Mouse (Mus musculus) intestine, embryonic 14.5 days (tissue): ENCODE results near the gene Eif2ak4. TPM values are rescaled to one million over a fixed set of nuclear protein-coding genes. Genes with fewer than 3 reads are reported as not detected.

Experiments used
- ATAC-seq: fragments of 200-750 bp; cut with Nextera tagmentation; replicated peaks from 2 replicates; pipeline ENCODE4 v1.8.0; 2017; ENCODE audit warnings: low read depth, moderate number of reproducible peaks, moderate TSS enrichment, moderate library complexity; ENCODE audit not compliant: low FRiP score, low TSS enrichment
- DNase-seq: peaks from one replicate; pipeline ENCODE4 v3.0.0-alpha.2; 2018; ENCODE audit warnings: low spot score
- H3K27ac ChIP-seq: fragments of 300-500 bp; sonication (generic); 2 replicates; pipeline ENCODE4 v1.5.1; 2014; ENCODE audit warnings: low read depth, mild to moderate bottlenecking, control low read depth
- H3K27me3 ChIP-seq: fragments of 300-500 bp; sonication (generic); replicated peaks from 2 replicates; pipeline ENCODE4 v1.6.1; 2014; ENCODE audit warnings: low read length, control low read depth; ENCODE audit not compliant: control insufficient read depth, insufficient read depth
- H3K36me3 ChIP-seq: fragments of 300-500 bp; sonication (generic); 2 replicates; pipeline ENCODE4 v1.6.1; 2014; ENCODE audit warnings: low read length, control low read depth; ENCODE audit not compliant: control insufficient read depth, insufficient read depth
- H3K4me1 ChIP-seq: fragments of 300-500 bp; sonication (generic); replicated peaks from 2 replicates; pipeline ENCODE4 v1.6.1; 2014; ENCODE audit warnings: low read length, control low read depth, mixed read lengths; ENCODE audit not compliant: control insufficient read depth, insufficient read depth
- H3K4me2 ChIP-seq: fragments of 300-500 bp; sonication (generic); 2 replicates; pipeline ENCODE4 v1.6.1; 2014; ENCODE audit warnings: low read length
- H3K4me3 ChIP-seq: fragments of 300-500 bp; sonication (generic); 2 replicates; pipeline ENCODE4 v1.5.1; 2014; ENCODE audit warnings: low read depth, low read length, control low read depth, mixed read lengths
- H3K9ac ChIP-seq: fragments of 300-500 bp; sonication (generic); 2 replicates; pipeline ENCODE4 v1.6.1; 2014; ENCODE audit warnings: mild to moderate bottlenecking, low read length
- H3K9me3 ChIP-seq: fragments of 300-500 bp; sonication (generic); 2 replicates; pipeline ENCODE4 v1.6.1; 2016; ENCODE audit warnings: low read length, control low read depth; ENCODE audit not compliant: control insufficient read depth
- WGBS: fragments of 180-500 bp; shearing (Covaris S2); extraction: QIAGEN DNeasy Blood & Tissue Kit; methylation state at CpG from one replicate; pipeline ENCODE4 v1.1.7; 2014; 5-methylcytosine and 5-hydroxymethylcytosine counted together
- polyA plus RNA-seq: library from polyadenylated mRNA; unstranded; fragments of >200 nt; fragmentation: Nextera tagmentation; extraction: Ambion mirVana; gene quantifications from 2 replicates; pipeline ENCODE4 v1.2.1, GENCODE M21; 2014

Eif2ak4 gene
- polyA plus RNA-seq, 1 experiment from 2014 or later: 14.0 TPM

DNA sequence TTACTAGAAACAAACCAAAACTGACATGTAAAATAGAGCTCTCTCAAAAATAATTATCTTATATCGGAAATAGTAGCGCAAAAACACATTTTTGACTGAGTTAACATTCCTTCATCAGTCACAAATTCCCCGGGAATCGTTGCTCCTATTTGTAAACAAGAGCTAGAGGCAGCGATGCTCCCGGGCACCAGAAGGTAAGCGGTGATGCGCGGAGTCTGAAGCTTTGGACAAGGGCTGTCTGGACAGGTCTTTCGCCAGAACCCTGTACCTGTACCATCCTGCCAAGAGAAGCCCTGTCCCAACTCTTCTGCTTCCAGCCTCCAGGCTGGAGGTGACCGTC lies 15.9 kb upstream of the Eif2ak4 start:
- Histone ChIP-seq H3K4me2 (peak overlapping the region; percentile 100), H3K27ac (no peak overlapping the region), H3K4me3 (peak overlapping the region; percentile 46), H3K9me3 (no peaks in the 10 kb centered on the region), H3K27me3 (peaks cover 33% of the 10 kb centered on the region), H3K36me3 (no peaks in the 10 kb centered on the region), H3K4me1 (no peaks in the 10 kb centered on the region; the same call in none of the 2 replicates), H3K9ac (no peak overlapping the region)
- DNase-seq: no peak
- peak; percentile 30; the same call in 1 of the 2 replicates for ATAC-seq
- WGBS: 5% methylated on average over 11 of the region's 11 CpGs

- Histone ChIP-seq H3K4me1 (no peaks in the 10 kb centered on the region; the same call in none of the 2 replicates), H3K4me2 (peak within 1 kb of the TSS; percentile 100), H3K27ac (no peak within 1 kb of the TSS), H3K36me3 (no peaks in the 10 kb centered on the region), H3K9ac (peak within 1 kb of the TSS; percentile 47), H3K27me3 (peaks cover 33% of the 10 kb centered on the region), H3K9me3 (no peaks in the 10 kb centered on the region), H3K4me3 (peak within 1 kb of the TSS; percentile 46)
- peak; percentile 79 for DNase-seq
- peak; percentile 79 for ATAC-seq
- under 1% methylated on average over 57 of the region's 59 CpGs for WGBS
These were observed 15.4 kb upstream of the Eif2ak4 start, which contains the start of gene Gpr176 for GRCm38 (mm10) chr2:118372901-118373571. Gpr176 (minus strand) TSS chr2:118373419.

DNA sequence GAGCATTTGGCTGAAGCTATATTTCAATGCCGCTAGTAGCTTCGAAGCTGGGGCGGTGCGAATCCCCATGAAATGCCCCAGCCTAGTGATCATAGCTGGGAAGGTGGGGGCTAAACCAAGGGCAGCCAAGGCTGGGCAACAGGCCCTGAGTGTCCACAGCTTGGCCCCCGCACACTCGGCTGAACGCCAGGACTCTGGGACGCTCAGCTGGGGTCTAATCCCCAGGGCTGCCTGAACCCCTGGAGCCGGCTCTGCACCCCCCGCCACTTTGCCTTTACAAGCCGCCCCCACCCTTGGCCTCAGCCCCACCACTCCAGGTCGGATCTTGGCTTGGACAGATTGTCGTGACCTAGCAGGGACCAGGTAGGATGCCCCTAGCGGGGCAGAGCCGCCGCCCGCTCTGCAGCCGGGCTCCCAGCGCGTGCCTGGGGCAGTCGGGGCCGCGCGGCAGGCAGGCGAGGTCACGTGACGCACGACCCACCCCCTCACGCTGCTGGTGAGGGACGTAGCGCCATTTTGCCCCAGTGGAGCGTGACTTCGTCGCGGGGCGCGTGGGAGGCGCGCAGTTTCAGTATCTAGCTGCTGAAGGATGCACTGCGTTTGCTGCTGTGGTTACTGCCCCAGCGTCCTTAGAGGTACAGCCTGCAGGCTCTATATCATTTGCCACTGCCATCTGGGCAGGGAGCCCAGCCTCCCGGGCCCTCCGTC lies 14.7 kb upstream of the Eif2ak4 start:
- WGBS: 3% methylated on average over 43 of the region's 43 CpGs
- Histone ChIP-seq H3K4me1 (no peaks in the 10 kb centered on the region; the same call in none of the 2 replicates), H3K4me2 (peak overlapping the region; percentile 100), H3K27me3 (peaks cover 33% of the 10 kb centered on the region), H3K4me3 (peak overlapping the region; percentile 46), H3K27ac (no peak overlapping the region), H3K9ac (peak overlapping the region; percentile 47), H3K36me3 (no peaks in the 10 kb centered on the region), H3K9me3 (no peaks in the 10 kb centered on the region)
- ATAC-seq: peak; percentile 89
- DNase-seq: peak; percentile 89

GRCm38 (mm10) chr2:118375522-118375921 lies 12.9 kb upstream of the Eif2ak4 start:
- Histone ChIP-seq H3K4me1 (no peaks in the 10 kb centered on the region; the same call in none of the 2 replicates), H3K4me3 (no peak overlapping the region), H3K4me2 (no peak overlapping the region), H3K27me3 (peaks cover 31% of the 10 kb centered on the region), H3K9ac (no peak overlapping the region), H3K9me3 (no peaks in the 10 kb centered on the region), H3K36me3 (no peaks in the 10 kb centered on the region), H3K27ac (no peak overlapping the region)
- DNase-seq: peak; percentile 18
- WGBS: 81% methylated on average over 1 of the region's 1 CpGs
- no peak for ATAC-seq

DNA sequence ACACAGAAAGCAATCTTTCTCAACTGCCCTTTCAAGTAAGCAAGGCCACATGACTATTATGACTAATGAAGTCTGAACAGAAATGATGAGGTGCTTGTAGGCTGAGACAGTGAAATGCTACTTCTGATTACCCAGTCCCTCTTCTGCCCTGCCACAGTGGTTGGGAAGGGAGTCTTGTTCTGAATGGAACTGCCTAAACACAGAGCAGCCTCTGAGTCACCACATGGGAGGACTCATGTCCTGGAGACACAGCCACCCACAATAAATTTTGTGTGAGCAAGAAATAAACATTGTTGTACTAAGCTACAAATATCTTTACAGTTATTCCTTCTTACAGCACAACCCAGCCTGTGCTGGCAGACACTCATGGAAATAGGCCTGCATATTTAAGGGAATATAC lies 12.5 kb upstream of the Eif2ak4 start:
- Histone ChIP-seq H3K9me3 (no peaks in the 10 kb centered on the region), H3K4me3 (no peak overlapping the region), H3K27me3 (peaks cover 27% of the 10 kb centered on the region)

GRCm38 (mm10) chr2:118379756-118380155 lies 8.7 kb upstream of the Eif2ak4 start:
- Histone ChIP-seq H3K4me3 (no peak overlapping the region), H3K4me2 (no peak overlapping the region), H3K4me1 (no peaks in the 10 kb centered on the region), H3K9ac (no peak overlapping the region), H3K27ac (no peak overlapping the region), H3K36me3 (no peaks in the 10 kb centered on the region), H3K27me3 (0 out of 2 replicates have a peak, but pooled peaks cover 2% of the 10 kb centered on the region), H3K9me3 (no peaks in the 10 kb centered on the region)
- WGBS: 76% methylated on average over 1 of the region's 1 CpGs
- no peak for ATAC-seq
- DNase-seq: peak; percentile 13

More for the DNA sequence above, 12.5 kb upstream of the Eif2ak4 start:
- H3K9ac ChIP-seq: no peak overlapping the region
- no peaks in the 10 kb centered on the region for H3K36me3 ChIP-seq
- no peak for DNase-seq
- no peak for ATAC-seq
- no peak overlapping the region for H3K4me2 ChIP-seq
- H3K27ac ChIP-seq: no peak overlapping the region
- no peaks in the 10 kb centered on the region; the same call in none of the 2 replicates for H3K4me1 ChIP-seq

DNA sequence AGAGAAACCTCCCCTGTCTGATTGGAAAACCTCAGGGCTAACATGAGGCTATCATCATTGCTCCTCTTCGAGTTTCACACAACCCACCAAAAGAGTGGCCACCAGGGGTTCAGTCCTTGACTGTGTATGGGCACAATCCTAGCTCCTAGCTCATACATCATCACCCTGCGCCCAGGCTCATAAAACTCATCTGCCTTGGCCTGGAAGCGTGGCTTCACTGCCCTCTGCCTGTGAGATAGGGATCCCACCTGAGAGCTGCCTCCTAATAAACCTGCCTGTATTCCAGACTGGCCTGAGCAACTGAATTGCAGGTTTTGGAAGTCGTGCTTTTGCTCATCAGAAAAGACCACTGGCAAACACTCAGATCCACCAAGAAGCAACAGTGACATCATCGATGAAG lies 5.0 kb upstream of the Eif2ak4 start:
- no peak overlapping the region for H3K4me3 ChIP-seq
- no peak overlapping the region for H3K9ac ChIP-seq
- H3K27me3 ChIP-seq: 0 out of 2 replicates have a peak, but pooled peaks cover 2% of the 10 kb centered on the region
- H3K36me3 ChIP-seq: no peaks in the 10 kb centered on the region
- ATAC-seq: no peak
- peak; percentile 48 for DNase-seq
- no peaks in the 10 kb centered on the region for H3K4me1 ChIP-seq
- no peak overlapping the region for H3K4me2 ChIP-seq
- H3K9me3 ChIP-seq: no peaks in the 10 kb centered on the region
- H3K27ac ChIP-seq: no peak overlapping the region
- 64% methylated on average over 5 of the region's 5 CpGs for WGBS

- H3K4me2 ChIP-seq: peak overlapping the region; percentile 86
- H3K4me1 ChIP-seq: peaks cover 7% of the 10 kb centered on the region; the same call in 1 of the 2 replicates
- 30% methylated on average over 3 of the region's 3 CpGs for WGBS
- peak overlapping the region; percentile 89 for H3K4me3 ChIP-seq
- DNase-seq (peak; percentile 29), ATAC-seq (no peak)
- H3K27ac ChIP-seq: peak overlapping the region; percentile 91
- H3K9ac ChIP-seq: peak overlapping the region; percentile 84
- H3K9me3 ChIP-seq: no peaks in the 10 kb centered on the region
- no peaks in the 10 kb centered on the region for H3K36me3 ChIP-seq
- no peaks in the 10 kb centered on the region for H3K27me3 ChIP-seq
These were observed 1.2 kb downstream of the Eif2ak4 start for GRCm38 (mm10) chr2:118389569-118389968.
